Mouse (Mus musculus) lung, adult 18-20 months (tissue): ENCODE measurements around the gene Tagln2.

Experiments used
- DNase-seq, 2 experiments: peaks; one replicate each; pipeline ENCODE4 v3.0.0; 2022; ENCODE audit warnings: mixed read lengths in 2 of 2

Tagln2 gene

GRCm38 (mm10) chr1:172499765-172500441 lies at the start of gene Tagln2:
Gene Tagln2 (plus strand): TSS chr1:172500047.
- DNase-seq = peak; percentile 95 to 96

- no peak for DNase-seq
Measured at GRCm38 (mm10) chr1:172450226-172450625, 49.6 kb upstream of the Tagln2 start.

GRCm38 (mm10) chr1:172450848-172451470 lies 48.9 kb upstream of the Tagln2 start:
- DNase-seq = no peak

GRCm38 (mm10) chr1:172452911-172453310 lies 46.9 kb upstream of the Tagln2 start:
- no peak for DNase-seq

GRCm38 (mm10) chr1:172453810-172454209 lies 46.0 kb upstream of the Tagln2 start:
- no peak for DNase-seq

- DNase-seq = no peak
Measured at GRCm38 (mm10) chr1:172455416-172455815, 44.4 kb upstream of the Tagln2 start.

- peak; percentile 40 to 42 for DNase-seq
Measured at GRCm38 (mm10) chr1:172456001-172456677, 43.7 kb upstream of the Tagln2 start.

GRCm38 (mm10) chr1:172457196-172457595 lies 42.7 kb upstream of the Tagln2 start:
- DNase-seq = no peak

GRCm38 (mm10) chr1:172458041-172458440 lies 41.8 kb upstream of the Tagln2 start:
- no peak for DNase-seq

- no peak for DNase-seq
Measured at GRCm38 (mm10) chr1:172461602-172462001, 38.2 kb upstream of the Tagln2 start.

- no peak for DNase-seq
Measured at GRCm38 (mm10) chr1:172462534-172462933, 37.3 kb upstream of the Tagln2 start.

- no peak for DNase-seq
Measured at GRCm38 (mm10) chr1:172463387-172464333, 36.2 kb upstream of the Tagln2 start.

GRCm38 (mm10) chr1:172468301-172468877 lies 31.5 kb upstream of the Tagln2 start:
- no peak for DNase-seq

GRCm38 (mm10) chr1:172469373-172469772 lies 30.5 kb upstream of the Tagln2 start:
- no peak for DNase-seq

GRCm38 (mm10) chr1:172469810-172470448 lies 29.9 kb upstream of the Tagln2 start:
- DNase-seq = no peak

- DNase-seq = no peak
Measured at GRCm38 (mm10) chr1:172472909-172473308, 26.9 kb upstream of the Tagln2 start.

GRCm38 (mm10) chr1:172474196-172474595 lies 25.7 kb upstream of the Tagln2 start:
- DNase-seq = no peak

- DNase-seq = peak; percentile 32 to 45
Measured at GRCm38 (mm10) chr1:172475054-172475741, 24.6 kb upstream of the Tagln2 start, which contains the start of gene Slamf9. Gene Slamf9 (plus strand): TSS chr1:172475358.

- DNase-seq = no peak
Measured at GRCm38 (mm10) chr1:172478020-172478419, 21.8 kb upstream of the Tagln2 start.

- no peak for DNase-seq
Measured at GRCm38 (mm10) chr1:172480376-172480775, 19.5 kb upstream of the Tagln2 start.

GRCm38 (mm10) chr1:172481111-172481510 lies 18.7 kb upstream of the Tagln2 start:
- no peak for DNase-seq
